Mouse (Mus musculus): Measurements from ENCODE around the gene Prrt4.

DNA sequence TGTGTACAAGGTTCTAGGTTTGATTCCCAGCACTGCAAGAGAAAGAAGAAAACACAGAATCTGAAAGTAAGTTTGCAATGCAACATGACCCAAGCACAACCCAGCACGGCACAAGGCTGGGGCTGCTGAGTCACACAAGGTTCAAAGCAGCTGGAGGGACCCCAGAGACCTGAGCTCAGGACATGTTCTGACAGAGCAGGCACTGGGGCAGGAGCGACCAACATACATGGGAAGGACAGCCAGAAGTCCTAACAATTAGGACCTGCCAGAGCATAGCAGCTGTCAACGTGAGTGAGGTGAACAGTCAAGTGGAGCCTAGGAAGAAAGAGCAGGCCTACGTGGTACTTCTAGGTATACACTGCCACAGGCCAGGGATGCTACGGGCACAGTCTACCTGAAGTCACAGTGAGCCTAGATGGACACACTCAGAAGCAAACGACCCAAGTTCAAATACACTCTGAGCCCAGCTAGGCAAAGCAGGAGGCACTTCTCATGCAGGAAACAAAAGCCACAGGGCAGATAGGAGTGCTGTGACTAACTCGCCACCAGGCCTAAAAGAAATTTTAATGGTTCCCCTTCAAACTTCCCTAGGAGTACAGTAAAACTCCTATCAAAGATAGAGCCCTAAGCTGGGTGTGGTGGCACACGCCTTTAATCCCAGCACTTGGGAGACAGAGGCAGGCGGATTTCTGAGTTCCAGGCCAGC, 31.0 kb upstream of the Prrt4 start:
- no peak for TF ChIP-seq CTCF (conservative IDR thresholded peaks at IDR 0.05; ENCODE audit: low read length)
- TF ChIP-seq POU5F1 (IDR thresholded peaks at IDR 0.05; ENCODE audit: borderline replicate concordance, low read length) = no peak
- no peak for TF ChIP-seq NANOG (IDR thresholded peaks at IDR 0.05; ENCODE audit: borderline replicate concordance, low read length)
